14 mouse cellular contexts compared by ENCODE assay signal in the genomic region with DNA sequence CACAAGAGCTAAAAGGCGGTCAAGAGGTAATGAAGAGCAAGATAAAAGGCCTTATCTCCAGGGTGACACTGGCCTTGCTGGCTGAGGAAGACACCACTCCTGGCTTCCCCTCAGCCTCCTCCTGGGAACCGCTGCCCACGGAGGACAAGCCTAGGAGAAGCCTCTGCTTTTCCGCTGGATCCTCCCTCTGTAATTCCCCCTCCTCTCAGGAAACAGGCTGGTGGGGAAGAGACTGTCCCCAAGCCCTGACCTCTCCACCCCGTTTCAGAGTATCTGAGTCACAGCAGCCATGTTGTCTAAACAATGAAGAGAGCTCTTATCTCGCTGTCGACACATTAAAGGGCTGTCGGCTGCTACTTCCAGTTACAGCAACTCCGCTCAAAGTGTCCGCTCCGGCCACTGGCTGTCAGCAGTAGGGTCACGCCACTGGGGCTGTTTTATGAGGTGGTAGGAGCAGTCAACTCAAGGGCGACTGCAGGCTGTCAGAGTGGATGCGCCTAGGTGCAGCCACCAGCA. TPM values are rescaled to one million over a fixed set of nuclear protein-coding genes. Genes with fewer than 3 reads are reported as not detected.
DNase-seq lines count a peak whose midpoint lies in the region; ATAC-seq and TF ChIP-seq lines count a peak whose summit lies in the region.
"Had no signal": no experiment of that assay in that cellular context is flagged by ENCODE, and none has a peak within 500 bp of the region (broad histone marks: within the 10 kb centered on the region; RNA-seq: fewer than 3 reads in every experiment).

No protein-coding gene starts in this region.

- DNase-seq in adrenal gland, adult (ENCODE audit: inconsistent age in 2 of 2, low spot score in 1 of 2), result peak; percentile 40 to 68
- DNase-seq in adrenal gland, postnatal 4 days (ENCODE audit: low spot score in 2 of 2), result no peak
- DNase-seq in kidney, postnatal 4 days, result peak; percentile 29 to 48
- no peak for DNase-seq in kidney, postnatal 14 days
- DNase-seq in liver, embryonic 14.5 days (ENCODE audit: low read depth in 3 of 3, low spot score in 3 of 3), result peak in 1 of 3 experiments; percentile 16
- no peak for DNase-seq in natural killer cell, adult 2 months (ENCODE audit: low spot score in 2 of 2)
- no peak for DNase-seq in layer of hippocampus, adult 18-20 months (ENCODE audit: low spot score in 2 of 2)
- DNase-seq: forebrain, postnatal 0 days; kidney, adult 9 months; spleen, adult 18-20 months; thymus, postnatal 36 days had no signal

- H3K36me3 ChIP-seq in heart, embryonic 13.5 days, result no peaks in the 10 kb centered on the region; the same call in 1 of the 2 replicates
- H3K36me3 ChIP-seq in liver, embryonic 14.5 days (replicated peaks; ENCODE audit: control insufficient read depth, insufficient read depth, low read depth), result no peaks in the 10 kb centered on the region

- peak; percentile 32; the same call in 1 of the 2 replicates for ATAC-seq in heart, embryonic 13.5 days (ENCODE audit: extremely low read depth, insufficient number of reproducible peaks, low FRiP score, low TSS enrichment)
- ATAC-seq in liver, embryonic 14.5 days (ENCODE audit: insufficient read depth), result peak; percentile 72
- ATAC-seq: forebrain, postnatal 0 days; midbrain, embryonic 16.5 days had no signal

- peak overlapping the region; percentile 62 for H3K27ac ChIP-seq in heart, embryonic 13.5 days (replicated peaks)
- no peak overlapping the region for H3K27ac ChIP-seq in liver, embryonic 14.5 days
- H3K27ac ChIP-seq: heart, adult 2 months had no signal

- H3K9me3 ChIP-seq in heart, embryonic 13.5 days, result no peaks in the 10 kb centered on the region
- no peaks in the 10 kb centered on the region for H3K9me3 ChIP-seq in liver, embryonic 14.5 days (ENCODE audit: control insufficient read depth, low read length)

- peaks cover 79% of the 10 kb centered on the region for H3K27me3 ChIP-seq in heart, embryonic 13.5 days (replicated peaks)
- no peaks in the 10 kb centered on the region for H3K27me3 ChIP-seq in liver, embryonic 14.5 days (ENCODE audit: control insufficient read depth, insufficient read depth, low read length)

- TF ChIP-seq EP300 in liver, embryonic 14.5 days (IDR thresholded peaks at IDR 0.05; ENCODE audit: low read depth), result 0 out of 2 replicates have a peak, but pooled peaks have one; percentile 10

- WGBS in heart, embryonic 13.5 days, result 4% methylated on average over 14 of the region's 14 CpGs
- WGBS in liver, embryonic 14.5 days (ENCODE audit: insufficient replicate concordance), result 5% methylated on average over 14 of the region's 14 CpGs

- TF ChIP-seq CTCF in liver, embryonic 14.5 days (IDR thresholded peaks at IDR 0.05; ENCODE audit: low read depth), result no peak

- peak overlapping the region; percentile 58 for H3K4me2 ChIP-seq in heart, embryonic 13.5 days
- peak overlapping the region; percentile 34 for H3K4me2 ChIP-seq in liver, embryonic 14.5 days (ENCODE audit: low read depth)

- H3K4me3 ChIP-seq in heart, embryonic 13.5 days, result peak overlapping the region; percentile 10; the same call in 1 of the 2 replicates
- no peak overlapping the region for H3K4me3 ChIP-seq in liver, embryonic 14.5 days (ENCODE audit: insufficient read depth in 1 of 2, low read depth in 2 of 2, low read length in 2 of 2)
- H3K4me3 ChIP-seq: heart, adult 2 months had no signal

- H3K9ac ChIP-seq in heart, embryonic 13.5 days, result peak overlapping the region; percentile 52; the same call in 1 of the 2 replicates
- H3K9ac ChIP-seq in liver, embryonic 14.5 days (replicated peaks), result no peak overlapping the region; the same call in 1 of the 2 replicates
- H3K9ac ChIP-seq: forebrain, postnatal 0 days had no signal

- peaks cover 36% of the 10 kb centered on the region for H3K4me1 ChIP-seq in heart, embryonic 13.5 days
- H3K4me1 ChIP-seq in liver, embryonic 14.5 days (replicated peaks; ENCODE audit: control insufficient read depth in 2 of 2, insufficient read depth in 2 of 2, low read length in 1 of 2), result peaks cover 4 to 13% of the 10 kb centered on the region in 2 experiments; a peak in 3 of 4 replicates

RNA-seq across cellular contexts. Expression of a gene that starts 31.9 kb away (rescaled TPM):
- 1 to 10 TPM; 4.4 to 5.0 TPM for total RNA-seq in adrenal gland, postnatal 4 days (2021)
- 9.3 and 10.1 TPM in 2 replicates for polyA plus RNA-seq in heart, embryonic 13.5 days (2015; fragmentation: Nextera tagmentation; extraction: Ambion mirVana)
- polyA plus RNA-seq in liver, embryonic 14.5 days (2012; rRNA removed), result 0.08 and 0.13 TPM in 2 replicates
- 0.10 and 0.19 TPM in 2 replicates for polyA plus RNA-seq in liver, embryonic 14.5 days (2014; fragmentation: Nextera tagmentation; extraction: Ambion mirVana)
- 10 to 100 TPM; 18.3 to 18.6 TPM for total RNA-seq in layer of hippocampus, adult 18-20 months (2021)

Comparison
In these comparisons a context has a peak if more than half of its experiments do, and no peak if none do; other contexts are left out.
1. DNase-seq: peak in adrenal gland, adult (2 of 2) and kidney, postnatal 4 days (2 of 2); none in adrenal gland, postnatal 4 days (0 of 2), kidney, postnatal 14 days (single experiment), natural killer cell, adult 2 months (0 of 2) and layer of hippocampus, adult 18-20 months (0 of 2).